Mouse (Mus musculus): ENCODE measurements around the gene Hikeshi. TPM values are rescaled to one million over a fixed set of nuclear protein-coding genes. Genes with fewer than 3 reads are reported as not detected.

Hikeshi gene
- total and polyA plus RNA-seq, 3 experiments = 66.6 to 126 (median 67.5) TPM

DNA sequence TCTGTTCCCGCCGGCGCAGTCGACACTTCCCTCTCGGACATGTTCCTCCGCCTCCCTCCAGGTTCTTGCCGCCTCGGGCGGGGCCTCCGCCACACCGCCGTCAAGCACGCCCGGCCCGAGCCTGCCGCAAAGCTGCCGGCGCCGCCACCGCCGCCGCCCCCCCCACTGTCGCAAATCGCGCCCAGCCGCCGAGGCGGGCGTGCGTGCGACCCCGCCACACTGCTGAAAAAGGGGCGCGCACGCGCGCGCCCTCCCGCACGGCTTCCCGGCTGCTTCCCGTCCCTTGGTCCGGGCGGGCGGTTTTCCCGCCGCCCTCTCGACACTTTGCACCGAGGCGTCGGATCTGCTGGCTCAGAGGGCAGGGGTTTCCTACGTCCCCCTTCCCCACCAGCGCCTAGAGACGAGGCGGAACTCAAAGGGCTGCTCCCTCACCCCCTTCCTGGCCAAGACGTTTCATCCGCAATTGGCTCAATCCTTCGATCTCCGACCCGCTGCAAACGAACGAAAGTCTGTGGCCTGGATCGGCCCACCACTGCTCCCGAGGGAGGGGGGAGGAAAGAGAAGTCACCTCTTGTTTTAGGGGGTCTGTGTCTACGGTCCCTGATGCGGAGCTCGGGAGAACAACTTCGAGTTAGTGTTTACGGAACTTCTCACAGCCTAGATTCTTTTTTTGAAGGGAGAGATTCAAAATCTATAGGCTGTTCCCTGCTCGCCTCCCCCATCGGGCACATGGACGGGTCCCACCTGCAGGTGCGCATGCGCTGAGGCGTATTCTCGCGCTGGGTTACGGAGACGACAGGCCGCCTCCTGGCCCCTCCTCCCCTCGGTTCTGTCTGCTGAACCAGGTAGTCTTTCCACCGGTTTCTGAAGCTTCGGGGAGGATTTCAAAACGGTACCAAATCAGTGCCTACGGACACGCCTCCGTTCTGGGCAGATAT, 39.8 kb upstream of the Hikeshi start, which contains the start of gene Eed:
Gene Eed, minus strand, starts transcription at position 499 of the 938 bp plus-strand sequence.
- Histone ChIP-seq H3K79me2 (replicated peaks; ENCODE audit: control insufficient read depth, extremely low read depth, insufficient read depth, poor library complexity, severe bottlenecking) (peaks cover 36% of the 10 kb centered on the region), H3K9ac (ENCODE audit: insufficient read depth, low read depth) (peak within 1 kb of the TSS; percentile 93), H3K36me3 (replicated peaks in 1 of 2; ENCODE audit: control insufficient read depth in 1 of 2, insufficient read depth in 1 of 2, low read length in 1 of 2) (peaks cover 9 to 16% of the 10 kb centered on the region in 2 experiments), H3K27ac (ENCODE audit: insufficient read depth, low read depth) (peak within 1 kb of the TSS; percentile 95), H3K4me2 (ENCODE audit: insufficient read depth, low read depth, poor library complexity, severe bottlenecking) (peak within 1 kb of the TSS; percentile 54), H3K4me1 (ENCODE audit: control insufficient read depth in 1 of 2, insufficient read depth in 2 of 2) (peaks cover 2 to 24% of the 10 kb centered on the region in 2 experiments; a peak in 3 of 4 replicates), H3K9me3 (replicated peaks; ENCODE audit: low read length) (no peaks in the 10 kb centered on the region), H3K27me3 (replicated peaks) (no peaks in the 10 kb centered on the region), H3K4me3 (replicated peaks in 1 of 3; ENCODE audit: low read depth in 2 of 3, low read length in 2 of 3, poor library complexity in 1 of 3) (peak within 1 kb of the TSS; percentile 80 to 82 (median 80))
- in situ Hi-C loops (cut with MboI; ENCODE audit: low pct_ligation_motif_present, low pct_unique_long_range_greater_than_20kb, low sequenced_read_pairs) (no loop called here), dilution Hi-C loops (cut with MboI; ENCODE audit: extremely low pct_ligation_motif_present, extremely low pct_unique_long_range_greater_than_20kb, low sequenced_read_pairs) (no loop called here)
- peak; percentile 90 for TF ChIP-seq MYC (IDR thresholded peaks at IDR 0.05; ENCODE audit: low read depth, low read length)
- peak; percentile 83 for TF ChIP-seq TBP (conservative IDR thresholded peaks at IDR 0.05; ENCODE audit: low read depth, low read length)
- no peak for TF ChIP-seq SMC3 (IDR thresholded peaks at IDR 0.05; ENCODE audit: low read depth, low read length)
- TF ChIP-seq CHD2 (IDR thresholded peaks at IDR 0.05; ENCODE audit: low read length) = peak; percentile 95
- TF ChIP-seq NELFE (IDR thresholded peaks at IDR 0.05; ENCODE audit: low read depth, low read length) = peak; percentile 88
- peak; percentile 98 for TF ChIP-seq NRF1 (IDR thresholded peaks at IDR 0.05; ENCODE audit: low read depth, low read length)
- TF ChIP-seq IRF4 (IDR thresholded peaks at IDR 0.05; ENCODE audit: low read depth, low read length) = peak; percentile 51
- peak; percentile 83; the same call in 1 of the 2 replicates for TF ChIP-seq E2F4 (IDR thresholded peaks at IDR 0.05; ENCODE audit: insufficient replicate concordance, low read depth, low read length)
- peak; percentile 72 for TF ChIP-seq HCFC1 (IDR thresholded peaks at IDR 0.05; ENCODE audit: low read depth, low read length)
- TF ChIP-seq ZC3H11A (IDR thresholded peaks at IDR 0.05; ENCODE audit: low read depth, low read length) = no peak
- peak; percentile 50 for TF ChIP-seq BHLHE40 (IDR thresholded peaks at IDR 0.05; ENCODE audit: low read depth, low read length)
- TF ChIP-seq EP300 (IDR thresholded peaks at IDR 0.05; ENCODE audit: low read length) = no peak
- TF ChIP-seq POLR2AphosphoS2 (IDR thresholded peaks at IDR 0.05; ENCODE audit: low read depth, low read length) = peak; percentile 93
- peak; percentile 100 for TF ChIP-seq CHD1 (IDR thresholded peaks at IDR 0.05; ENCODE audit: low read depth, low read length)
- 0 out of 2 replicates have a peak, but pooled peaks have one; percentile 8 for TF ChIP-seq UBTF (IDR thresholded peaks at IDR 0.05; ENCODE audit: low read depth, low read length)
- TF ChIP-seq USF2 (conservative IDR thresholded peaks at IDR 0.05; ENCODE audit: low read depth, low read length) = no peak
- TF ChIP-seq ETS1 (conservative IDR thresholded peaks at IDR 0.05; ENCODE audit: low read depth, low read length) = no peak; the same call in none of the 2 replicates
- TF ChIP-seq JUN (IDR thresholded peaks at IDR 0.05; ENCODE audit: insufficient read depth, low read depth, low read length) = no peak
- no peak for TF ChIP-seq CTCF (conservative IDR thresholded peaks at IDR 0.05 in 1 of 2, IDR thresholded peaks at IDR 0.05 in 1 of 2; ENCODE audit: low read depth in 2 of 2, low read length in 2 of 2)
- TF ChIP-seq POLR2A (IDR thresholded peaks at IDR 0.05; ENCODE audit: low read depth, low read length) = peak; percentile 96
- TF ChIP-seq SIN3A (IDR thresholded peaks at IDR 0.05; ENCODE audit: low read length) = peak; percentile 84
- TF ChIP-seq ZMIZ1 (IDR thresholded peaks at IDR 0.05; ENCODE audit: low read depth, low read length) = peak; percentile 92
- peak; percentile 77; the same call in 1 of the 2 replicates for TF ChIP-seq KAT2A (IDR thresholded peaks at IDR 0.05; ENCODE audit: insufficient replicate concordance, low read length)
- TF ChIP-seq MXI1 (IDR thresholded peaks at IDR 0.05; ENCODE audit: low read depth, low read length) = peak; percentile 75
- no peak for TF ChIP-seq USF1 (IDR thresholded peaks at IDR 0.05; ENCODE audit: low read depth, low read length)
- TF ChIP-seq MAX (IDR thresholded peaks at IDR 0.05; ENCODE audit: low read length) = peak; percentile 82
- TF ChIP-seq MAZ (IDR thresholded peaks at IDR 0.05; ENCODE audit: low read depth, low read length) = peak; percentile 68; the same call in 1 of the 2 replicates
- peak; percentile 71 for TF ChIP-seq ELF1 (IDR thresholded peaks at IDR 0.05; ENCODE audit: low read depth, low read length)
- 0 out of 2 replicates have a peak, but pooled peaks have one; percentile 5 for TF ChIP-seq MEF2A (IDR thresholded peaks at IDR 0.05; ENCODE audit: borderline replicate concordance, low read depth, low read length)
- TF ChIP-seq RCOR1 (conservative IDR thresholded peaks at IDR 0.05; ENCODE audit: low read depth, low read length) = peak; percentile 75; the same call in 1 of the 2 replicates
- peak; percentile 78 for TF ChIP-seq TCF12 (IDR thresholded peaks at IDR 0.05; ENCODE audit: low read depth, low read length)
- no peak for TF ChIP-seq RAD21 (IDR thresholded peaks at IDR 0.05; ENCODE audit: low read depth, low read length)
- peak; percentile 97 for DNase-seq (ENCODE audit: extremely low read depth)

Data from CH12.LX (cell line).